Mouse (Mus musculus) heart, postnatal 36 days (tissue): ENCODE measurements around the gene Gab2. TPM values are rescaled to one million over a fixed set of nuclear protein-coding genes. Genes with fewer than 3 reads are reported as not detected.

ENCODE experiments used
- DNase-seq, 2 experiments: peaks; one replicate each; pipeline ENCODE4 v3.0.0; 2021 to 2022
- intact Hi-C: fragments of 180-260 bp; cut with DNase I; formaldehyde crosslinking; loops from one replicate; pipeline ENCODE4 v1.15.1; 2025
- total RNA-seq, 2 experiments: library from RNA; stranded (reverse); gene quantifications; 2 replicates each; pipeline ENCODE4 v1.2.3; 2021

Gene Gab2
- total RNA-seq, 2 experiments from 2014 or later, result 19.6 to 19.9 TPM

GRCm38 (mm10) chr7:97094241-97094640 lies 12.9 kb downstream of the Gab2 start:
- DNase-seq, result no peak
- intact Hi-C loops, result no loop called here

- intact Hi-C loops, result no loop called here
- DNase-seq, result no peak
Measured at GRCm38 (mm10) chr7:97108119-97108518, 26.7 kb downstream of the Gab2 start.

GRCm38 (mm10) chr7:97128949-97129348 lies 47.6 kb downstream of the Gab2 start:
- DNase-seq, result no peak
- intact Hi-C loops, result loop anchor here (5.0 kb wide), 1 partner anchor 43 kb away; no protein-coding TSS in a partner anchor

- no peak for DNase-seq
- intact Hi-C loops, result no loop called here
Measured at GRCm38 (mm10) chr7:97136453-97136852, 55.1 kb downstream of the Gab2 start.

GRCm38 (mm10) chr7:97151082-97151813 lies 69.9 kb downstream of the Gab2 start:
- intact Hi-C loops, result no loop called here
- DNase-seq, result no peak

GRCm38 (mm10) chr7:97154756-97155487 lies 73.5 kb downstream of the Gab2 start:
- peak; percentile 22 to 30 for DNase-seq
- intact Hi-C loops, result no loop called here

GRCm38 (mm10) chr7:97164261-97164660 lies 82.9 kb downstream of the Gab2 start:
- DNase-seq, result no peak
- intact Hi-C loops, result no loop called here

GRCm38 (mm10) chr7:97171089-97171488 lies 89.7 kb downstream of the Gab2 start:
- intact Hi-C loops, result loop anchor here (5.0 kb wide), 3 partner anchors 44 to 89 kb away; partner anchors contain the start of gene Gab2

GRCm38 (mm10) chr7:97171719-97172118 lies 90.3 kb downstream of the Gab2 start:
- DNase-seq, result no peak
- intact Hi-C loops, result loop anchor here (5.0 kb wide), 3 partner anchors 44 to 89 kb away; partner anchors contain the start of gene Gab2

More at GRCm38 (mm10) chr7:97171089-97171488, 89.7 kb downstream of the Gab2 start:
- DNase-seq, result no peak

GRCm38 (mm10) chr7:97172126-97172525 lies 90.7 kb downstream of the Gab2 start:
- intact Hi-C loops, result loop anchor here (5.0 kb wide), 3 partner anchors 45 to 90 kb away; partner anchors contain the start of gene Gab2
- DNase-seq, result peak; percentile 38 to 49

GRCm38 (mm10) chr7:97181931-97182330 lies 100.5 kb downstream of the Gab2 start:
- intact Hi-C loops, result loop anchor here (10.0 kb wide), 1 partner anchor 197 kb away; no protein-coding TSS in a partner anchor
- no peak for DNase-seq

GRCm38 (mm10) chr7:97183426-97183825 lies 102.0 kb downstream of the Gab2 start:
- DNase-seq, result no peak
- intact Hi-C loops, result loop anchor here (10.0 kb wide), 1 partner anchor 199 kb away; no protein-coding TSS in a partner anchor

- intact Hi-C loops, result loop anchor here (10.0 kb wide), 1 partner anchor 199 kb away; no protein-coding TSS in a partner anchor
- DNase-seq, result no peak
Measured at GRCm38 (mm10) chr7:97184005-97184404, 102.6 kb downstream of the Gab2 start.

- DNase-seq, result no peak
- intact Hi-C loops, result loop anchor here (10.0 kb wide), 1 partner anchor 203 kb away; no protein-coding TSS in a partner anchor
Measured at GRCm38 (mm10) chr7:97187387-97188081, 106.1 kb downstream of the Gab2 start.

- intact Hi-C loops, result loop anchor here (10.0 kb wide), 1 partner anchor 204 kb away; no protein-coding TSS in a partner anchor
- DNase-seq, result no peak
Measured at GRCm38 (mm10) chr7:97189116-97189515, 107.7 kb downstream of the Gab2 start.

- DNase-seq, result no peak
- intact Hi-C loops, result no loop called here
Measured at GRCm38 (mm10) chr7:97203907-97204306, 122.5 kb downstream of the Gab2 start.

GRCm38 (mm10) chr7:97208811-97209549 lies 127.6 kb downstream of the Gab2 start:
- DNase-seq, result no peak
- intact Hi-C loops, result loop anchor here (5.0 kb wide), 1 partner anchor 127 kb away; the partner anchor contains the start of gene Gab2

GRCm38 (mm10) chr7:97210064-97210685 lies 128.8 kb downstream of the Gab2 start:
- DNase-seq, result no peak
- intact Hi-C loops, result no loop called here

- intact Hi-C loops, result no loop called here
- peak in 1 of 2 experiments; percentile 27 for DNase-seq
Measured at GRCm38 (mm10) chr7:97211117-97211516, 129.7 kb downstream of the Gab2 start.
